Mouse (Mus musculus) heart, postnatal 0 days (tissue): ENCODE measurements at regions not wholly inside any gene's neighbourhood (a gene's known extent, or its start where the extent isn't known, plus 50 kb on each side); places are given as distances from the start of the nearest gene placed in this dataset.
A peak's percentile ranks its signal among the peaks of the same experiment; 100 is the strongest.
"Not testable (repeated sequence)": the region's sequence is repeated elsewhere in the genome, so short reads cannot be mapped to it uniquely, and the experiment has no call there.

Experiments used
- ATAC-seq: fragments of 200-750 bp; cut with Nextera tagmentation; 2 replicates; pipeline ENCODE4 v1.8.0; 2017; ENCODE audit warnings: low read depth, moderate number of reproducible peaks, moderate library complexity; ENCODE audit not compliant: insufficient read depth
- DNase-seq: peaks from one replicate; pipeline ENCODE4 v3.0.0-alpha.2; 2016; ENCODE audit warnings: low spot score
- H3K27ac ChIP-seq: fragments of 300-500 bp; sonication (generic); 2 replicates; pipeline ENCODE4 v1.5.1; 2014; ENCODE audit warnings: low read depth, mild to moderate bottlenecking
- H3K27me3 ChIP-seq: fragments of 300-500 bp; sonication (generic); 2 replicates; pipeline ENCODE4 v1.6.1; 2014; ENCODE audit warnings: low read length, mixed read lengths; ENCODE audit not compliant: control insufficient read depth, insufficient read depth
- H3K36me3 ChIP-seq: fragments of 300-500 bp; sonication (generic); replicated peaks from 2 replicates; pipeline ENCODE4 v1.6.1; 2014; ENCODE audit warnings: low read length, mixed read lengths; ENCODE audit not compliant: control insufficient read depth, insufficient read depth
- H3K4me1 ChIP-seq: fragments of 300-500 bp; sonication (generic); 2 replicates; pipeline ENCODE4 v1.6.1; 2014; ENCODE audit warnings: antibody characterized with exemption; ENCODE audit not compliant: control insufficient read depth, insufficient read depth
- H3K4me2 ChIP-seq: fragments of 300-500 bp; sonication (generic); 2 replicates; pipeline ENCODE4 v1.6.1; 2014; ENCODE audit warnings: low read depth, mild to moderate bottlenecking, low read length, moderate library complexity
- H3K4me3 ChIP-seq: fragments of 300-500 bp; sonication (generic); 2 replicates; pipeline ENCODE4 v1.5.1; 2014; ENCODE audit warnings: low read depth, low read length
- H3K9ac ChIP-seq: fragments of 300-500 bp; sonication (generic); replicated peaks from 2 replicates; pipeline ENCODE4 v1.6.1; 2014; ENCODE audit warnings: low read depth, low read length, mixed read lengths
- H3K9me3 ChIP-seq: fragments of 300-500 bp; sonication (generic); replicated peaks from 2 replicates; pipeline ENCODE4 v1.6.1; 2016; ENCODE audit warnings: low read length; ENCODE audit not compliant: control insufficient read depth
- CTCF ChIP-seq: IDR thresholded peaks from 2 replicates; pipeline ENCODE4 v1.5.1; 2016; ENCODE audit warnings: antibody characterized with exemption, control low read depth, low read depth
- EP300 ChIP-seq: IDR thresholded peaks from 2 replicates; pipeline ENCODE4 v1.6.1; 2016; ENCODE audit warnings: antibody characterized with exemption, low read depth
- WGBS: fragments of 180-500 bp; shearing (Covaris S2); extraction: QIAGEN DNeasy Blood & Tissue Kit; methylation state at CpG from one replicate; pipeline ENCODE4 v1.1.7; 2014; 5-methylcytosine and 5-hydroxymethylcytosine counted together

DNA sequence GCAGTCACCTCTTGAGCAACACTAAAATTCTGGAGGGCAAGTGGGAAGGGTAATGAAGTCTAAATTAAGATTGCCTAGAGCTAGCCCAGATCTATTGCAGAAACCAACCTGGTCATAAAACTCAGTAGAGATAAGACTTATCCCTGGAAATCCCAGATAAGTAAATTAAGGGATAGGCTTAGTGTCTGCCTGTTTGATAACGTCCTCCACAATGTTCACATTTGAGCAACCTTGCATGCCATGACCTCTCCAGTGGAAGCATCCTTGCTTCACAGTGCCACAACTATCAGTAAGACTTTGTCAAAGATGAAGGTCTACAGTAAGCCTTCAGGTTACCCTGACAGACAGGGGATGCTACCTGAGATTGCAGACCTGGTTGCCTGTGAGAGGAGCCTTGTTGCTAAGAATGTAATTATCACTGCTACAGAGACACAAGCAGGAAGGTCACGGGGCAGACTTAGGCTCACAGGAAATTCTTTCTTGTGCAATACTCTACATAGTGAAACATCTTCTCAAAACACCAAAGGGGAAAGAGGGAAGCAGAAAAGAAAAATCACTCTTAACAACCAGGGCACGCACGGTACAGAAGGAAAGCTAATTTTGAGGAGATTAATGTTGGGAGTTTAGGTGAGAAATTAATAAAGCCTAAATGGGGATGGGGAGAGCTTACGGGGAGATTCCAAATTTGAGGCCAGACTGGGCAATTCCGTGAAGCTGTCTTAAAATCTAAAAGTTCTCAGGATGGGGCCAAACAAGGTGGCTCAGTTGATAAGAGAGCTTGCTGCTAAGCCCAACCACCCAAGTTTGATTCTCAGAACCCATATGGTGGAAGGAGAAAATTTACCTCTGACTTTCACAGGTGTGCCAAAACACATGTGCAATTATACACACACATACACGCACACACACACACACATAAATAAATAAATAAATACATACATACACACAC is 56.9 kb upstream of the Prdm9 start:
- no peak for TF ChIP-seq EP300
- no peak for TF ChIP-seq CTCF
- H3K27ac ChIP-seq = no peak overlapping the region
- no peaks in the 10 kb centered on the region for H3K27me3 ChIP-seq
- H3K36me3 ChIP-seq = no peaks in the 10 kb centered on the region
- no peaks in the 10 kb centered on the region for H3K9me3 ChIP-seq
- WGBS = 72% methylated on average over 7 of the region's 7 CpGs
- no peak overlapping the region for H3K4me3 ChIP-seq
- no peak overlapping the region for H3K4me2 ChIP-seq
- H3K9ac ChIP-seq = no peak overlapping the region
- no peak for ATAC-seq
- DNase-seq = no peak
- H3K4me1 ChIP-seq = no peaks in the 10 kb centered on the region

GRCm38 (mm10) chr17:15622913-15623312 is 58.8 kb upstream of the Prdm9 start:
- Histone ChIP-seq H3K27me3 (no peaks in the 10 kb centered on the region), H3K36me3 (no peaks in the 10 kb centered on the region), H3K27ac (no peak overlapping the region), H3K4me3 (no peak overlapping the region), H3K9me3 (no peaks in the 10 kb centered on the region; the same call in 1 of the 2 replicates), H3K4me1 (no peaks in the 10 kb centered on the region), H3K9ac (no peak overlapping the region), H3K4me2 (no peak overlapping the region)
- TF ChIP-seq EP300 (no peak), CTCF (peak; percentile 63)
- 3% methylated on average over 2 of the region's 2 CpGs for WGBS
- DNase-seq (peak; percentile 46), ATAC-seq (no peak)

DNA sequence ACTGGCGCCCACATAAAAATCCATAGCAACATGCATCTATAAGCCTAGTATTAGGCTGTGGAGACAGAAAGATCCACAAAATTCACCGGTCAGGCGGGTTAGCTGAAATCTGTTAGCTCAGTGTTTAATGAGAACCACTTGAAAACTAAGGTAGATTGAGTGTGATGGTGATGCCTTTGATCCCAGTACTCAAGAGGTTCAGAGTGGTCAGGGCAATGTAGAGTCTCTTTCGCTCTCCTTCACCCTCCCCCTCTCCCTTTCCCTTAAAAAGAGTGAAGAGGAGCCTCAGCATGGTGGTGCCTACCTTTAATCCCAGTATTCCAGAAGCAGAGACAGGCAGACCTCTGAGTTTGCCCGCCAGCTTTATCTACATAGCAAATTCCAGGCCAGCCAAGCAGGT is 66.6 kb upstream of the Prdm9 start:
- H3K9me3 ChIP-seq = no peaks in the 10 kb centered on the region; the same call in 1 of the 2 replicates
- no peak for ATAC-seq
- TF ChIP-seq EP300 (no peak), CTCF (no peak)
- no peak overlapping the region for H3K27ac ChIP-seq
- no peaks in the 10 kb centered on the region for H3K36me3 ChIP-seq
- H3K4me1 ChIP-seq = peaks cover 3% of the 10 kb centered on the region; the same call in 1 of the 2 replicates
- no peaks in the 10 kb centered on the region for H3K27me3 ChIP-seq
- 59% methylated on average over 5 of the region's 5 CpGs for WGBS
- no peak overlapping the region for H3K4me3 ChIP-seq
- DNase-seq = no peak
- H3K4me2 ChIP-seq = peak overlapping the region; percentile 62
- H3K9ac ChIP-seq = no peak overlapping the region

- H3K36me3 ChIP-seq = no peaks in the 10 kb centered on the region
- H3K4me1 ChIP-seq = peaks cover 3% of the 10 kb centered on the region; the same call in 1 of the 2 replicates
- H3K4me3 ChIP-seq = peak overlapping the region; percentile 35
- TF ChIP-seq CTCF = no peak
- TF ChIP-seq EP300 = no peak
- H3K4me2 ChIP-seq = peak overlapping the region; percentile 62
- no peaks in the 10 kb centered on the region for H3K27me3 ChIP-seq
- DNase-seq (no peak), ATAC-seq (no peak)
- H3K9ac ChIP-seq = 0 out of 2 replicates have a peak overlapping the region, but pooled peaks have one; percentile 3
- H3K9me3 ChIP-seq = no peaks in the 10 kb centered on the region; the same call in 1 of the 2 replicates
- 5% methylated on average over 11 of the region's 11 CpGs for WGBS
- no peak overlapping the region for H3K27ac ChIP-seq
Observed at GRCm38 (mm10) chr17:15631626-15632025, 67.5 kb upstream of the Prdm9 start.

GRCm38 (mm10) chr17:15632090-15632489 is 67.9 kb upstream of the Prdm9 start:
- no peaks in the 10 kb centered on the region; the same call in 1 of the 2 replicates for H3K9me3 ChIP-seq
- H3K4me3 ChIP-seq = peak overlapping the region; percentile 35
- DNase-seq (no peak), ATAC-seq (no peak)
- WGBS = 3% methylated on average over 1 of the region's 1 CpGs
- no peak overlapping the region for H3K27ac ChIP-seq
- H3K4me2 ChIP-seq = peak overlapping the region; percentile 62
- H3K36me3 ChIP-seq = no peaks in the 10 kb centered on the region
- H3K9ac ChIP-seq = 0 out of 2 replicates have a peak overlapping the region, but pooled peaks have one; percentile 3
- no peaks in the 10 kb centered on the region for H3K27me3 ChIP-seq
- no peak for TF ChIP-seq CTCF
- TF ChIP-seq EP300 = no peak
- H3K4me1 ChIP-seq = peaks cover 3% of the 10 kb centered on the region; the same call in 1 of the 2 replicates

DNA sequence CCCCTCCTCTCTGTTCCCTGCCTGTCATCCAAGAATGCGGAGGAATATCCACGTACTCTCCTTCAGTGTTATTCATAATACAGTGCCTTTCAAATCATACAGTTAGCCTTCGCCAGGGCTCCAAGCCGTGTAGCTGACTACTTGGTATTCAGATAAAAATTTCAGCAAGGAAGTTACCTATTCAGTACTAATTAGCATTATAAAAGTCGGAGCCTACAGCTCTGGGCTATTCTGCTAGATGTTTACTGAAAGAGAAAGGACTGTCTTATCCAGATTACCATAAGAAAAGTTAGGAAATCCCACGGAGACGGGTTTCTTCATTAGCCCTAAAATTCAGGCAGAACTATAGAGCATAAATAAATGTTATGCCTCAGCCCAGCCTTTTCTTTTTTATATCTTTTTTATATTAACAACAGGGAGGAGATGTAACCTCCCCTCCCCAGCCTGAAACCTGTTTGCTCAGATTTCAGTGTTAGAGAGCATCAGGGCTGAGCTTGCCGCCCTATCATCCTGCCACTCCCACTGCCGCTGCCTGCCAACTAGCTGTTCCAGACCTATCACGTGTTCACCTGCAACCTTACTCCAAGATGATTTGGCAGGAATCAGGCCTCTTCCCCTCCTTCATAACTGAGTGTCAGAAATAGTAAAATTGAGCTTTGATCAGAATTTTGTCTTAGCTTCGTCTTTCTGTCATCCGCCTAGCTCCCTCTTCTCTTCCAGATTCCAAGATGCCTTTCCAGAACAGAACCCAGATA is 65.5 kb upstream of the Chd1 start:
- not testable (repeated sequence) for H3K27me3 ChIP-seq, H3K4me2 ChIP-seq, ATAC-seq, H3K36me3 ChIP-seq, H3K27ac ChIP-seq, H3K4me3 ChIP-seq, H3K9ac ChIP-seq, H3K4me1 ChIP-seq, DNase-seq, H3K9me3 ChIP-seq
- WGBS = 74% methylated on average over 12 of the region's 12 CpGs
